Mouse (Mus musculus): ENCODE results near the gene Gm6401. TPM values are rescaled to one million over a fixed set of nuclear protein-coding genes. Genes with fewer than 3 reads are reported as not detected.
"Not testable (repeated sequence)": the region's sequence is repeated elsewhere in the genome, so short reads cannot be mapped to it uniquely, and the experiment has no call there.

Gene Gm6401
- total RNA-seq (2012; rRNA removed) = not detected in 2 replicates
- not detected in 2 replicates for total RNA-seq (2014; rRNA removed)
- not detected in 2 replicates for polyA plus RNA-seq (2012; ENCODE audit: insufficient read length, low read depth)

GRCm38 (mm10) chr14:41967827-41968226 lies at the start of gene Gm6401:
TSS of gene Gm6401 (minus strand) at chr14:41967927.
- H3K27ac ChIP-seq (ENCODE audit: insufficient read depth, low read depth); H3K4me1 ChIP-seq (ENCODE audit: control insufficient read depth in 1 of 2, insufficient read depth in 2 of 2); H3K4me3 ChIP-seq (replicated peaks in 1 of 3; ENCODE audit: low read depth in 2 of 3, low read length in 2 of 3, poor library complexity in 1 of 3); in situ Hi-C loops (cut with MboI; ENCODE audit: low pct_ligation_motif_present, low pct_unique_long_range_greater_than_20kb, low sequenced_read_pairs); H3K27me3 ChIP-seq (replicated peaks); H3K4me2 ChIP-seq (ENCODE audit: insufficient read depth, low read depth, poor library complexity, severe bottlenecking); H3K9me3 ChIP-seq (replicated peaks; ENCODE audit: low read length); H3K79me2 ChIP-seq (replicated peaks; ENCODE audit: control insufficient read depth, extremely low read depth, insufficient read depth, poor library complexity, severe bottlenecking); H3K9ac ChIP-seq (ENCODE audit: insufficient read depth, low read depth); H3K36me3 ChIP-seq (replicated peaks in 1 of 2; ENCODE audit: control insufficient read depth in 1 of 2, insufficient read depth in 1 of 2, low read length in 1 of 2); dilution Hi-C loops (cut with MboI; ENCODE audit: extremely low pct_ligation_motif_present, extremely low pct_unique_long_range_greater_than_20kb, low sequenced_read_pairs); DNase-seq (ENCODE audit: extremely low read depth): not testable (repeated sequence)

GRCm38 (mm10) chr14:41983225-41983624 lies 15.5 kb upstream of the Gm6401 start, which contains the start of gene Gm3543:
TSS of gene Gm3543 (minus strand) at chr14:41983325.
- H3K4me3 ChIP-seq (replicated peaks in 1 of 3; ENCODE audit: low read depth in 2 of 3, low read length in 2 of 3, poor library complexity in 1 of 3); dilution Hi-C loops (cut with MboI; ENCODE audit: extremely low pct_ligation_motif_present, extremely low pct_unique_long_range_greater_than_20kb, low sequenced_read_pairs); H3K27me3 ChIP-seq (replicated peaks): not testable (repeated sequence)

GRCm38 (mm10) chr14:41968596-41968995 lies 869 bp upstream of the Gm6401 start:
- dilution Hi-C loops (cut with MboI; ENCODE audit: extremely low pct_ligation_motif_present, extremely low pct_unique_long_range_greater_than_20kb, low sequenced_read_pairs); DNase-seq (ENCODE audit: extremely low read depth); H3K4me3 ChIP-seq (replicated peaks in 1 of 3; ENCODE audit: low read depth in 2 of 3, low read length in 2 of 3, poor library complexity in 1 of 3); H3K4me2 ChIP-seq (ENCODE audit: insufficient read depth, low read depth, poor library complexity, severe bottlenecking); in situ Hi-C loops (cut with MboI; ENCODE audit: low pct_ligation_motif_present, low pct_unique_long_range_greater_than_20kb, low sequenced_read_pairs); H3K79me2 ChIP-seq (replicated peaks; ENCODE audit: control insufficient read depth, extremely low read depth, insufficient read depth, poor library complexity, severe bottlenecking); H3K36me3 ChIP-seq (replicated peaks in 1 of 2; ENCODE audit: control insufficient read depth in 1 of 2, insufficient read depth in 1 of 2, low read length in 1 of 2); H3K4me1 ChIP-seq (ENCODE audit: control insufficient read depth in 1 of 2, insufficient read depth in 2 of 2); H3K9me3 ChIP-seq (replicated peaks; ENCODE audit: low read length); H3K9ac ChIP-seq (ENCODE audit: insufficient read depth, low read depth); H3K27me3 ChIP-seq (replicated peaks); H3K27ac ChIP-seq (ENCODE audit: insufficient read depth, low read depth): not testable (repeated sequence)

More at GRCm38 (mm10) chr14:41983225-41983624, 15.5 kb upstream of the Gm6401 start, which contains the start of gene Gm3543:
- H3K36me3 ChIP-seq (replicated peaks in 1 of 2; ENCODE audit: control insufficient read depth in 1 of 2, insufficient read depth in 1 of 2, low read length in 1 of 2); in situ Hi-C loops (cut with MboI; ENCODE audit: low pct_ligation_motif_present, low pct_unique_long_range_greater_than_20kb, low sequenced_read_pairs); DNase-seq (ENCODE audit: extremely low read depth); H3K9me3 ChIP-seq (replicated peaks; ENCODE audit: low read length); H3K27ac ChIP-seq (ENCODE audit: insufficient read depth, low read depth); H3K4me2 ChIP-seq (ENCODE audit: insufficient read depth, low read depth, poor library complexity, severe bottlenecking); H3K9ac ChIP-seq (ENCODE audit: insufficient read depth, low read depth); H3K79me2 ChIP-seq (replicated peaks; ENCODE audit: control insufficient read depth, extremely low read depth, insufficient read depth, poor library complexity, severe bottlenecking); H3K4me1 ChIP-seq (ENCODE audit: control insufficient read depth in 1 of 2, insufficient read depth in 2 of 2): not testable (repeated sequence)

GRCm38 (mm10) chr14:41964095-41964494 lies 3.6 kb downstream of the Gm6401 start:
- DNase-seq (ENCODE audit: extremely low read depth); H3K4me1 ChIP-seq (ENCODE audit: control insufficient read depth in 1 of 2, insufficient read depth in 2 of 2); H3K27me3 ChIP-seq (replicated peaks); in situ Hi-C loops (cut with MboI; ENCODE audit: low pct_ligation_motif_present, low pct_unique_long_range_greater_than_20kb, low sequenced_read_pairs); H3K79me2 ChIP-seq (replicated peaks; ENCODE audit: control insufficient read depth, extremely low read depth, insufficient read depth, poor library complexity, severe bottlenecking); H3K4me2 ChIP-seq (ENCODE audit: insufficient read depth, low read depth, poor library complexity, severe bottlenecking); dilution Hi-C loops (cut with MboI; ENCODE audit: extremely low pct_ligation_motif_present, extremely low pct_unique_long_range_greater_than_20kb, low sequenced_read_pairs); H3K27ac ChIP-seq (ENCODE audit: insufficient read depth, low read depth); H3K36me3 ChIP-seq (replicated peaks in 1 of 2; ENCODE audit: control insufficient read depth in 1 of 2, insufficient read depth in 1 of 2, low read length in 1 of 2); H3K9me3 ChIP-seq (replicated peaks; ENCODE audit: low read length); H3K9ac ChIP-seq (ENCODE audit: insufficient read depth, low read depth); H3K4me3 ChIP-seq (replicated peaks in 1 of 3; ENCODE audit: low read depth in 2 of 3, low read length in 2 of 3, poor library complexity in 1 of 3): not testable (repeated sequence)

GRCm38 (mm10) chr14:41943695-41944094 lies 24.0 kb downstream of the Gm6401 start, which contains the start of gene 1700024B05Rik:
TSS of gene 1700024B05Rik (plus strand) at chr14:41943995.
- H3K36me3 ChIP-seq (replicated peaks in 1 of 2; ENCODE audit: control insufficient read depth in 1 of 2, insufficient read depth in 1 of 2, low read length in 1 of 2); DNase-seq (ENCODE audit: extremely low read depth); dilution Hi-C loops (cut with MboI; ENCODE audit: extremely low pct_ligation_motif_present, extremely low pct_unique_long_range_greater_than_20kb, low sequenced_read_pairs); H3K4me3 ChIP-seq (replicated peaks in 1 of 3; ENCODE audit: low read depth in 2 of 3, low read length in 2 of 3, poor library complexity in 1 of 3); H3K4me1 ChIP-seq (ENCODE audit: control insufficient read depth in 1 of 2, insufficient read depth in 2 of 2); H3K4me2 ChIP-seq (ENCODE audit: insufficient read depth, low read depth, poor library complexity, severe bottlenecking); H3K9me3 ChIP-seq (replicated peaks; ENCODE audit: low read length); H3K79me2 ChIP-seq (replicated peaks; ENCODE audit: control insufficient read depth, extremely low read depth, insufficient read depth, poor library complexity, severe bottlenecking); H3K27ac ChIP-seq (ENCODE audit: insufficient read depth, low read depth); in situ Hi-C loops (cut with MboI; ENCODE audit: low pct_ligation_motif_present, low pct_unique_long_range_greater_than_20kb, low sequenced_read_pairs); H3K9ac ChIP-seq (ENCODE audit: insufficient read depth, low read depth); H3K27me3 ChIP-seq (replicated peaks): not testable (repeated sequence)

GRCm38 (mm10) chr14:41924649-41925048 lies 43.1 kb downstream of the Gm6401 start, which contains the start of gene 1700049E17Rik1:
TSS of gene 1700049E17Rik1 (plus strand) at chr14:41924949.
- H3K27me3 ChIP-seq (replicated peaks); H3K4me2 ChIP-seq (ENCODE audit: insufficient read depth, low read depth, poor library complexity, severe bottlenecking); H3K9me3 ChIP-seq (replicated peaks; ENCODE audit: low read length); dilution Hi-C loops (cut with MboI; ENCODE audit: extremely low pct_ligation_motif_present, extremely low pct_unique_long_range_greater_than_20kb, low sequenced_read_pairs); H3K4me3 ChIP-seq (replicated peaks in 1 of 3; ENCODE audit: low read depth in 2 of 3, low read length in 2 of 3, poor library complexity in 1 of 3); H3K27ac ChIP-seq (ENCODE audit: insufficient read depth, low read depth); H3K79me2 ChIP-seq (replicated peaks; ENCODE audit: control insufficient read depth, extremely low read depth, insufficient read depth, poor library complexity, severe bottlenecking); H3K36me3 ChIP-seq (replicated peaks in 1 of 2; ENCODE audit: control insufficient read depth in 1 of 2, insufficient read depth in 1 of 2, low read length in 1 of 2); H3K4me1 ChIP-seq (ENCODE audit: control insufficient read depth in 1 of 2, insufficient read depth in 2 of 2); DNase-seq (ENCODE audit: extremely low read depth); H3K9ac ChIP-seq (ENCODE audit: insufficient read depth, low read depth); in situ Hi-C loops (cut with MboI; ENCODE audit: low pct_ligation_motif_present, low pct_unique_long_range_greater_than_20kb, low sequenced_read_pairs): not testable (repeated sequence)
